Mouse (Mus musculus) ES-Bruce4 (cell line): ENCODE data around the gene 5330417C22Rik.

ENCODE experiments used
- CTCF ChIP-seq: IDR thresholded peaks from one replicate; pipeline ENCODE4 v1.8.1; 2011; ENCODE audit warnings: low read depth, low read length
- EP300 ChIP-seq: IDR thresholded peaks from 2 replicates; pipeline ENCODE4 v1.6.1; 2011; ENCODE audit warnings: low read depth, low read length; ENCODE audit not compliant: insufficient read depth
- POLR2A ChIP-seq: IDR thresholded peaks from one replicate; pipeline ENCODE4 v1.8.1; 2011; ENCODE audit warnings: low read length; ENCODE audit not compliant: insufficient read depth

GRCm38 (mm10) chr3:108415831-108416223 is 120.5 kb downstream of the 5330417C22Rik start:
- no peak for TF ChIP-seq POLR2A
- TF ChIP-seq EP300 = no peak
- no peak for TF ChIP-seq CTCF
